Mouse (Mus musculus) frontal cortex, adult 2 months (tissue): ENCODE data around the gene Itsn2. TPM values are rescaled to one million over a fixed set of nuclear protein-coding genes. Genes with fewer than 3 reads are reported as not detected.
"Not testable (repeated sequence)": the region's sequence is repeated elsewhere in the genome, so short reads cannot be mapped to it uniquely, and the experiment has no call there.

Source experiments
- DNase-seq, 2 experiments: peaks; one replicate each; pipeline ENCODE4 v3.0.0; 2022; ENCODE audit warnings: low spot score in 1 of 2; ENCODE audit errors: extremely low spot score in 1 of 2
- polyA plus RNA-seq: library from polyadenylated mRNA; depleted of rRNA; stranded (reverse); fragments of >200 nt; gene quantifications from 2 replicates; pipeline ENCODE4 v1.2.3, GENCODE M21; 2012

The Itsn2 gene
- polyA plus RNA-seq, 1 experiment = 47.4 TPM

GRCm38 (mm10) chr12:4707488-4708017 lies 115.1 kb downstream of the Itsn2 start:
- DNase-seq = no peak

- no peak for DNase-seq
Observed at GRCm38 (mm10) chr12:4708296-4708695, 115.9 kb downstream of the Itsn2 start.

DNA sequence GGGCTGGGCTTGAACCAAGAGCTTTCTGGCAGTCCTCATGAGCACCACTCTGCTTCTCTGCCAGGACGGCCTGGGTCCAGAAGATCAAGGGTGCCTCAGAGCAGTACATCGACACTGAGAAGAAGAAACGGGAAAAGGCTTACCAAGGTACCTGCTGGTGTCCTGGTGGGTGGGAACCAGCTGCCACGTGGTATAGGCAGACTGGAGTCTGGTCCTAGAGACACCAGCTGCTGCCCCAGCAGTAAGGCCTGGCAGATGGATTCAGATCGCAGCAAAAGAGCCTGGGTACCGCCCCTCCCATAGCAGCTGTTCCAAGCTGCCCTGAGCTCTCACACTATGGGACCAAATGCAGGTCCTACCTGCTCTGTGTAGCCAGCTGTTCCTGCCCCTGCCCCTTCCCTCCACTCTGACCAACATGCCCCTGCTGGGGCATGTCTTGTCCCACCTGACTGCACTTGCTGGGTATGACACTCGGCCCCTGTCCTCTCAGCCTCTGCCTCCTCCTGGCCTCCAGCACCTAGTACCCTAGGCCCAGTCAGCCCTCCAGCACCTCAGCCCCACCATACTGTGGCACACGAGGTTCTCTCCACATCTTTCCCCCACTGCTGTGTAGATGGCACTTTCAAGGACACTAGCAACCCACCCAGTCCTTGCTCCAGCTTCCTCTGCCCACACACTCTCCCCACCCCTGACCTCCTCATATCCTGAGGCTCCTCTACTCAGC lies 116.6 kb downstream of the Itsn2 start:
- no peak for DNase-seq

- DNase-seq = no peak
Observed at GRCm38 (mm10) chr12:4709926-4710325, 117.5 kb downstream of the Itsn2 start.

- DNase-seq = no peak
Observed at GRCm38 (mm10) chr12:4713361-4713760, 120.9 kb downstream of the Itsn2 start.

DNA sequence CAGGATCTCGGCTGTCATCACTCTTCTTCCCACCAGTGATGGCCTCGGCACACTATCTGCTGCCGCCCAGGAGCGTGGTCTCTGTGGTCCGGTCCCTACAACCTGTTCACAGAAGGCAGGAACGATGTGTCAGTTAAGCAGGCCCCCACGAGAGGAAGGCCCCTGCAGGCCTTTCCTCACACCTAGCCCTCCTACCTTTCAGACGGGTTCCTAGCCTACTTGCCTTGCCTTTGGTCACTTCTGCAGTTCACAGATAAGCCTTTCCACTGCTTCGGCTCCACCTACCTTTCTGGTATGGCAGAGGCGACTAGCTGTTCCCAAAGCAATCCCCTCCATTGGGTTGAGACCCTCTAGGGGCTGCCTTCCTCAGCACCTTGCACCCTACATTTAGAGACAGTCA lies 123.2 kb downstream of the Itsn2 start:
- no peak for DNase-seq

- DNase-seq = no peak
Observed at GRCm38 (mm10) chr12:4717417-4717816, 125.0 kb downstream of the Itsn2 start.

DNA sequence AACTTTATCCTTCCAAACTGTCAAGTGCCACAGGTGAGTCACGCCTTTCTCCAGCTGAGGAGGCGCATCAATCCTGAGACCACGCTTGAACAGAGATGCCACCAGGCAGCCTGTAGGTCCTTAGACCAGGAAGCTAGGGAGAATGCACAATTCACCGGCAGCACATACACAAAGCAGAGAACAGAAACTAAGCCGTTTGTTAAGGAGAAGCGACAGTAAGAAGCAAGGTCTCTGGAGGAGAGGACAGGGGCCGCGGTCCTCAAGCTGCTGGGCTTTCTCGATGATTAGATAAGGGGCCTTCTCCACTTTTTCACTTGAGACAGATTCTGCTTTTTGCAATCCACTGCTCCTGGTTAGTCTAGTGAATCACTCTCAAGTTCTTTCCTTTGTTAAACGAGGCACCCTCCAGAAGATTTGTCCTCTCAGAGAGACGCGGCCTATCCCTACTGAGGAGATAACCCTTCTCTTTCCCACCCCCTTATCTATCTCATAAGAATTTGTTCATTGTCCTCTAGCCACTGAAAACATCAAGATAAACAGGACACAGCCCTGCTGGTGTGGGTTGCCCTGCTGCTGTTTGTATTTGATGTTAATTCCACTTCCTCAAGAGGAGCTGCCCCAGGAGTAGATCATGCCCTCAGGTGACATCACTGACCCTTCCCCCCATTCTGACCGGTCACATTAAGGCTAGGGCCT lies 126.8 kb downstream of the Itsn2 start:
- DNase-seq = no peak

GRCm38 (mm10) chr12:4719762-4720754 lies 127.6 kb downstream of the Itsn2 start:
- DNase-seq = no peak

DNA sequence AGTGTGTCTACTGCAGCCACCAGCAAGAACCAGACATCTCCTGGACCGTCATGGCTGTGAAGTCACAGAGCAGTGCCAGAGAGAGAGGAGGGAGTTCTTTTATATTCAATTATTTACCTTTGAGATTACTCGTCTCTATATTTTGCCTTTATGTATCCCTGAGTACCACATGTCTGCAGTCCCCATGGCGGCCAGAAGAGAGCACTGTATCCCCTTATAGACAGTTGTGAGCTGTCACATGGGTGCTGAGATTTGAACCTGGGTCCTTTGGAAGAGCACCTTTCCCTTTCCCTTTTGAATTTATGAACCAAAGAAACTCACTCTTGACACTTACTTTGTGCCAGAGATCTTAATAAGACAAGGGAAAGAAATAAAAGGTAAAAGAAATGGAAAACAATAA lies 136.7 kb downstream of the Itsn2 start:
- DNase-seq = no peak

DNA sequence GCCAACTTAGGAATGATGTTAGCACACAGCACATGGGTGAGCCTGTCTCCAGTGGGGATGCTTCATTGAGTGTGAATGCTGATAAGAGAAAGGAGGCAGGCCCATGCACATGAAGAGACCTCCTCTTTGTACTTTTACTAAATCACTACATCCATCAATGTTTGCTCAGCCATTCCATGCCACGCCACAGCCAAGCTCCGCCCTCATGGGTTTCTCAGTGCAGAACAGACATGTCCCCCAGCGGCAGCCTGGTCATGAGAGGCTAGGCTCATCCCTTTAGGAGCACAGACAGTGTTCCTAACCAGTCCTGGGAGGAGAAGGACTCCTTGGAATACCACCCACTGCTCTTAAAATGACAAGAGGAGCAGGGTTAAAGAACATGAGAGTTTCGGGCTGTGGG lies 139.2 kb downstream of the Itsn2 start:
- DNase-seq = no peak

- DNase-seq = no peak
Observed at GRCm38 (mm10) chr12:4732332-4732731, 139.9 kb downstream of the Itsn2 start.

- no peak for DNase-seq
Observed at GRCm38 (mm10) chr12:4738031-4738576, 145.7 kb downstream of the Itsn2 start, which contains the start of gene Fam228a. TSS of gene Fam228a (minus strand) at chr12:4738430.

DNA sequence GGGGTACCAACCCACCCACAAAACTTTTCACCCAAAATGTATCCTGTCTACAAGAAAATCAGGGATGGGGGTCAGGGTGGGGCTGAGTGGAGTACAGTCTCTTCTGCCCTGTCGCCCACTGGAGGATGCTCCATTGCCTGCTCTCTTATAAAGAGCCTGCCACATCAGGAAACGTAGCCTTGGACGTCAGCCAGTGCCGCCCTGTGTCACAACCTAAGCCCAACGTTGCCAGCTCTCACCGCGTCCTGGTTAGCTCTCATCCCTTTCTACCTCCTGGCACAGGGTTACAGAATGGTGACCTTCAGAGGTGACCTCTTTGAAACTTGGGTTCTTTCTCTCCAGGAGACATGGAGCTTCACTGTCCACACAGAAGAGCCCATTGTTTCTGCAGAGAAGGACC lies 148.4 kb downstream of the Itsn2 start:
- DNase-seq = no peak

DNA sequence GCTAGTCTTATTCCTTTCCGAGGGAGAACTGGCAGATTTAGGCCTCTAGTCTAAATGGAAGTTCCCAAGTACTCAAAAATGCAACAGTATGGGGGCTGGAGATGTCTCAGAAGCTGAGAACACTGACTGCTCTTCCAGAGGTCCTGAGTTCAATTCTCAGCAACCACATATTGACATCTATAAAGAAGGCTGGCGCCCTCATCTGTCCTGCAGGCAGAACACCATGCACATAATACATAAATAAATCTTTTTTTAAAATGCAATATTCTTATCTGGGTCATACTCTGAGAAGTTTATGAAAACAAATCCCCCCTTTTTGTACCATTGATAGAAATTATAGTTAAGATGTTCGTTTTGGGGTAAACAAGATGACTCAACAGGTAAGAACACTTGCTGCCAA lies 149.7 kb downstream of the Itsn2 start:
- no peak for DNase-seq

DNA sequence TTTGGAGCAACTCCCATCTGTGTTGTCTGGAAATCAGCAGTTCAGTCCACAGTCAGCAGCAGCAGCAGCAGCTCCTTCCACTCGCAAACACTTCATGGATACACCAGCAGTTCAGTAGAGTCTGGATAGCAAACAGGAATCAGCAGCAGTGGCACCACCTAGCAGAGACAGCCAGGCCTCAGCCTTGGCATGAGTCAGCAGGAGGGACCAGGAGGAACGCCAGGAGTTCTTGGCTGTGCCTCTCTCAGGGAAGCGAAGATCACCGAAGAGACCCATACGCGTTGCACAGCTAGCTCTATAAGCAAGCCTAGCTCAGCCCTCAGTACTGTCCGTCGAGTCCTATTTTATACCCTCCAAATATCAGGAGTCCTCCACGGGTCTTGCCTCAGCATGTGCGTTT lies 152.0 kb downstream of the Itsn2 start:
- peak in 1 of 2 experiments; percentile 20 for DNase-seq

DNA sequence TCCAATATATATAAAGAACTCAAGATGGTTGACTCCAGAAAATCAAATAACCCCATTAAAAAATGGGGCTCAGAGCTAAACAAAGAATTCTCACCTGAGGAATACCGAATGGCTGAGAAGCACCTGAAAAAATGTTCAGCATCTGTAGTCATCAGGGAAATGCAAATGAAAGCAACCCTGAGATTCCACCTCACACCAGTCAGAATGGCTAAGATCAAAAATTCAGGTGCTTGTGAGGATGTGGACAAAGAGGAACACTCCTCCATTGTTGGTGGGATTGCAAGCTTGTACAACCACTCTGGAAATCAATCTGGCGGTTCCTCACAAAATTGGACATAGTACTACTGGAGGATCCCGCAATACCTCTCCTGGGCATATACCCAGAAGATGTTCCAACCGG lies 162.0 kb downstream of the Itsn2 start:
- not testable (repeated sequence) for DNase-seq

GRCm38 (mm10) chr12:4757060-4757459 lies 164.6 kb downstream of the Itsn2 start:
- DNase-seq = no peak
